Mouse (Mus musculus) limb, embryonic 12.5 days (tissue): ENCODE results near the gene Ppa1. TPM values are rescaled to one million over a fixed set of nuclear protein-coding genes. Genes with fewer than 3 reads are reported as not detected.
A peak's percentile ranks its signal among the peaks of the same experiment; 100 is the strongest.
"Not testable (repeated sequence)": the region's sequence is repeated elsewhere in the genome, so short reads cannot be mapped to it uniquely, and the experiment has no call there.

Experiments used
- ATAC-seq: fragments of 200-750 bp; cut with Nextera tagmentation; 2 replicates; pipeline ENCODE4 v1.8.0; 2017; ENCODE audit warnings: low read depth, moderate TSS enrichment; ENCODE audit not compliant: insufficient number of reproducible peaks, insufficient read depth, low FRiP score, low TSS enrichment
- H3K27ac ChIP-seq: fragments of 300-500 bp; sonication (generic); 2 replicates; pipeline ENCODE4 v1.5.1; 2016; ENCODE audit warnings: mild to moderate bottlenecking, moderate library complexity
- H3K27me3 ChIP-seq: fragments of 300-500 bp; sonication (generic); 2 replicates; pipeline ENCODE4 v1.6.1; 2016; ENCODE audit warnings: mild to moderate bottlenecking, moderate library complexity
- H3K36me3 ChIP-seq: fragments of 300-500 bp; sonication (generic); 2 replicates; pipeline ENCODE4 v1.6.1; 2016; ENCODE audit warnings: mild to moderate bottlenecking, moderate library complexity
- H3K4me1 ChIP-seq: fragments of 300-500 bp; sonication (generic); replicated peaks from 2 replicates; pipeline ENCODE4 v1.6.1; 2016
- H3K4me2 ChIP-seq: fragments of 300-500 bp; sonication (generic); 2 replicates; pipeline ENCODE4 v1.6.1; 2016; ENCODE audit warnings: mild to moderate bottlenecking, moderate library complexity
- H3K4me3 ChIP-seq: fragments of 300-500 bp; sonication (generic); replicated peaks from 2 replicates; pipeline ENCODE4 v1.5.1; 2016; ENCODE audit warnings: mild to moderate bottlenecking
- H3K9ac ChIP-seq: fragments of 300-500 bp; sonication (generic); replicated peaks from 2 replicates; pipeline ENCODE4 v1.6.1; 2016; ENCODE audit warnings: mild to moderate bottlenecking, moderate library complexity
- H3K9me3 ChIP-seq: fragments of 300-500 bp; sonication (generic); 2 replicates; pipeline ENCODE4 v1.6.1; 2016; ENCODE audit warnings: mild to moderate bottlenecking, moderate library complexity
- WGBS: fragments of 180-500 bp; shearing (Covaris S2); methylation state at CpG from one replicate; pipeline ENCODE4 v1.1.7; 2016; 5-methylcytosine and 5-hydroxymethylcytosine counted together
- polyA plus RNA-seq: library from polyadenylated mRNA; unstranded; fragments of >200 nt; fragmentation: Nextera tagmentation; extraction: Ambion mirVana; gene quantifications from 2 replicates; pipeline ENCODE4 v1.2.1, GENCODE M21; 2016

Ppa1 gene
- 234 and 242 TPM in 2 replicates for polyA plus RNA-seq

DNA sequence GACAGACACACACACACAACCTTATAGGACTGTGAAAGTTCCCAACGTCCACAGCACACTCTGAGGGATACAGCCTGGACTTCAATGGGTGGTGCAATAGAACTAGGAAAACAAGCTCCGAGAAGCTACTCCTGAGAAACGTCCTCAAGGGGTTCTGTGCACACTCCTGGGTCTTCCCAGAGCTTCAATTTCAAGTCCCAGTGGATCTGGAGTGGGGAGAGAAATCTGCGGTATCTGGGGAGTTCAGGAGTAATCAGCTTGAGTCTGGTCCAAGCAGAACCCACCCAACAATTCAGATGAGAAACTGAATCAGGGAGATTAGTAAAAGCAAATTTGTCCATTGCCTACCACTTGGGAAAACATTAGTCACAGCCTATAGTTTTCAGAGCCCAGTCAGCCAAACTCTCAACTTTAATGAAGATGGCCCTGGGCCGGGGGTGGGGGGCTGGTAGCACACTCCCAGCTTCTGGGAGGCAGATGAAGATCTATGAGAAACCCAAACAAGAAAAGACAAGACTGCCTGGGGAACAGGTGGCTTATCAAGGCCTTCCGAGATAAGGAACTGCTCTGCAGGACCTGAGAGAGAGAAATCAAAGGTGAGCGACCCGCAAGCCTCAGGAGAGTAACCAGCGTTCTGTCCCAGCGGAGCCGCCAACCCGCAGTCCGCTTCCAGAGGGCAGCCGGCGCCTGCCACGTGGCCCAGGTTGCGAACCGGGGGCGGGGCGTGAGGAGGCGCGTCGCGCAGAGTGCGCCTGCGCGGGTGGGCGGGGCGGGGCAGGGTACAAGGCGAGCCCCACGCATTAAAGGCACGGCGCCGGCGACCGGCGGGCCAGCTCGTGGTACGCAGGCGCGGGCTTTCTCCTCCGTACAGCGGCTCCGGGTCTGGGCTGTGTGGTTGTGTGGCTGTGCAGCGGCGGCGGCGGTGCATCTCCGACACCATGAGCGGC lies at the start of gene Ppa1:
Gene Ppa1, plus strand, starts transcription at position 763 of the 947 bp plus-strand sequence.
- H3K4me1 ChIP-seq = peaks cover 18% of the 10 kb centered on the region
- WGBS = 3% methylated on average over 50 of the region's 50 CpGs
- peak within 1 kb of the TSS; percentile 85 for H3K4me3 ChIP-seq
- H3K9ac ChIP-seq = peak within 1 kb of the TSS; percentile 87
- no peaks in the 10 kb centered on the region for H3K27me3 ChIP-seq
- H3K36me3 ChIP-seq = peaks cover 13% of the 10 kb centered on the region
- peak within 1 kb of the TSS; percentile 91 for H3K4me2 ChIP-seq
- peak within 1 kb of the TSS; percentile 77 for H3K27ac ChIP-seq
- no peaks in the 10 kb centered on the region for H3K9me3 ChIP-seq
- peak; percentile 96 for ATAC-seq

DNA sequence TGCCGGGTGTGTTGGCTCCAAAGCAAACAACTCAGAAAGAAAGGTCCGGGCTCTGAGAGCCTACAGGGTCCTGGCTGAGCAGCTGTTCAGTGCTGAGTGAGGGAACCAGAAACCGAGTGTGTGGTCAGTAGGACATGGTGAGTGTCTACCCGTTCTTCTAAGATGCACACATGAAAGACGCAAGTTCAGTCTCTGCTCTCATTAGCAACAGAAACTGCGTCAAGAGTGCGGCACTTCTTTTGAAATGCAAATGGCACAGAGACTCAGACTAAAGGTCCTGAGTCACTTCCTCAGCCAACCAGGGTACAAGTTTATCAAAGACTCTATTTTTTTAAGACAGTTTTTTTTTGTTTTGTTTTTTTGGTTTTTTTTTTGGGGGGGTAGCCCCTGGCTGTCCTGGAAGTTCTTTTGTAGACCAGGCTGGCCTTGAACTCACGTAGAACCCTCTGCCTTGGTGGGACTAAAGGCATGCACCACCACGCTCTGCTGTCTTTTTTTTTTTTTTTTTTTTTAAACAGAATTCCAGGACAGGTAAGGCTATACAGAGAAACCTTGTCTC lies 48.7 kb upstream of the Ppa1 start:
- H3K4me3 ChIP-seq = no peak overlapping the region
- no peak overlapping the region for H3K27ac ChIP-seq
- H3K27me3 ChIP-seq = peaks cover 58% of the 10 kb centered on the region
- no peak overlapping the region for H3K9ac ChIP-seq
- no peaks in the 10 kb centered on the region for H3K9me3 ChIP-seq
- no peak overlapping the region for H3K4me2 ChIP-seq
- no peak for ATAC-seq
- 72% methylated on average over 9 of the region's 9 CpGs for WGBS
- H3K4me1 ChIP-seq = peaks cover 7% of the 10 kb centered on the region
- H3K36me3 ChIP-seq = no peaks in the 10 kb centered on the region

- Histone ChIP-seq H3K27me3 (peaks cover 36% of the 10 kb centered on the region), H3K4me2 (peak overlapping the region; percentile 32), H3K9me3 (no peaks in the 10 kb centered on the region), H3K36me3 (no peaks in the 10 kb centered on the region), H3K4me1 (peaks cover under 1% of the 10 kb centered on the region; the same call in 1 of the 2 replicates), H3K9ac (no peak overlapping the region), H3K27ac (no peak overlapping the region), H3K4me3 (no peak overlapping the region)
- no peak for ATAC-seq
- 14% methylated on average over 14 of the region's 14 CpGs for WGBS
These were observed 45.9 kb upstream of the Ppa1 start for GRCm38 (mm10) chr10:61602283-61603033.

DNA sequence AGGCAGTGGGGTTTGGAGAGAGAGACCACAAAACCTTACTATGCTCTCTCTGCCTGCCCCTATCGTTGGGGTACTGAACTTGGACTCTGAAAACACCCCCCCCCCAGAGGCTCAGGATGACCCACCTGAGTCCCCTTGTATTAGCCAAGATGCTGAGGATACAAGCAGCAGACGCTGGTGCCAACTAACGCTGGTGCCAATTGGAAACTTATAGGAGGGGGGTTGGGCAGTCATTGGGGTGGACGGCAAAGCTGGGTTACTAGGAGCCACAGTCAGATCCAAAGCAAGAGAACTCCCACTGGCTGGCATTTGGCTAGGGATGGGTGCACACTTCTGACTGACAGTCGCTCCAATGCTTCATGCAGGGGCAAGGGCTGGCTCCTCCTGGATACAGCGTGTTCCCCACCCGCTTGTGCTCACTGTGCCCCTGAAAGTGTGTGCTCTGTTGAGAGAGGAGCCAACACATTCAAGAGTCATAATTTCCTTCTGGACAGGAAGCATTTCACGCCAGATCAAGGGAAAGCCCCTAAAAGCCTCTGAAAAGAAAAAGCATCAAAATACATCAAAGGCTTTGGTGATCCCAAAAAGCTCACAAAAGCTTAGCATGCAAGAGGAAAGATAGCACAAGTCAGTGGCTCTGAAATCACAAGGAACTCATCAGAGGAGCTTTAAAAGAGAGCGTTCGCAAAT lies 43.8 kb upstream of the Ppa1 start:
- no peak for ATAC-seq
- peaks cover 25% of the 10 kb centered on the region; the same call in 1 of the 2 replicates for H3K27me3 ChIP-seq
- no peak overlapping the region for H3K4me3 ChIP-seq
- H3K9me3 ChIP-seq = no peaks in the 10 kb centered on the region
- peaks cover 5% of the 10 kb centered on the region; the same call in 1 of the 2 replicates for H3K4me1 ChIP-seq
- H3K4me2 ChIP-seq = no peak overlapping the region
- H3K27ac ChIP-seq = no peak overlapping the region
- no peak overlapping the region for H3K9ac ChIP-seq
- WGBS = 70% methylated on average over 10 of the region's 10 CpGs
- no peaks in the 10 kb centered on the region for H3K36me3 ChIP-seq

- ATAC-seq, H3K36me3 ChIP-seq, H3K27ac ChIP-seq, H3K9me3 ChIP-seq, H3K4me1 ChIP-seq, H3K9ac ChIP-seq, H3K4me3 ChIP-seq, H3K4me2 ChIP-seq: not testable (repeated sequence)
- WGBS = 77% methylated on average over 11 of the region's 11 CpGs
- H3K27me3 ChIP-seq = peaks cover 25% of the 10 kb centered on the region; the same call in 1 of the 2 replicates
These were observed 43.0 kb upstream of the Ppa1 start for GRCm38 (mm10) chr10:61605381-61605780.

GRCm38 (mm10) chr10:61605851-61606250 lies 42.5 kb upstream of the Ppa1 start:
- Histone ChIP-seq H3K4me2 (no peak overlapping the region), H3K4me3 (no peak overlapping the region), H3K4me1 (peaks cover 9% of the 10 kb centered on the region), H3K9me3 (no peaks in the 10 kb centered on the region), H3K27me3 (peaks cover 25% of the 10 kb centered on the region; the same call in 1 of the 2 replicates), H3K27ac (no peak overlapping the region), H3K9ac (no peak overlapping the region), H3K36me3 (no peaks in the 10 kb centered on the region)
- 14% methylated on average over 8 of the region's 8 CpGs for WGBS
- ATAC-seq = no peak

DNA sequence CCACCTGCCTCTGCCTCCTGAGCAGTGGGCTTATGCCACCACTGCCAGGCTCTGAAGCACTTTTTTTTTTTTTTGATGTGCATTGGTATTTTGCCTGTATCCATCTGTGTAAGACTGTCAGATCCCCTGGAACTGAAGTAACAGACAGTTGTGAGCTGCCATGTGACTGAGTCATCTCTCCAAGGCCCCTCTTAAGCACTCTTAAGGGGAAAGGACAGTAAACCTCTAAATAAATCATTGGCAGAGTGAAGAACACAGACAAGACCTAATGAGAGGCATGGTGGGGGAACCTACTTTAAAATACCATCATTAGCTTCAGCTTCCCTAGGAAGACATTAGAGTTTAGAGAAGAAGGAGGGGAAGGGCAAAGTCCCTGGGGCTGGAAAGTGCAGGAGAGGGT lies 40.1 kb upstream of the Ppa1 start:
- no peak overlapping the region for H3K4me3 ChIP-seq
- no peak overlapping the region for H3K4me2 ChIP-seq
- no peak overlapping the region for H3K9ac ChIP-seq
- no peaks in the 10 kb centered on the region for H3K36me3 ChIP-seq
- H3K9me3 ChIP-seq = 0 out of 2 replicates have a peak, but pooled peaks cover 4% of the 10 kb centered on the region
- peaks cover 10% of the 10 kb centered on the region for H3K4me1 ChIP-seq
- ATAC-seq = no peak
- peaks cover 18% of the 10 kb centered on the region; the same call in 1 of the 2 replicates for H3K27me3 ChIP-seq
- no peak overlapping the region for H3K27ac ChIP-seq

GRCm38 (mm10) chr10:61610650-61611235 lies 37.6 kb upstream of the Ppa1 start:
- Histone ChIP-seq H3K36me3 (no peaks in the 10 kb centered on the region), H3K4me1 (peaks cover 10% of the 10 kb centered on the region), H3K27ac (peak overlapping the region; percentile 41; the same call in 1 of the 2 replicates), H3K9ac (no peak overlapping the region), H3K4me3 (no peak overlapping the region), H3K27me3 (no peaks in the 10 kb centered on the region), H3K4me2 (peak overlapping the region; percentile 24), H3K9me3 (0 out of 2 replicates have a peak, but pooled peaks cover 4% of the 10 kb centered on the region)
- ATAC-seq = peak; percentile 58
- WGBS = 41% methylated on average over 8 of the region's 8 CpGs

- Histone ChIP-seq H3K4me2 (no peak overlapping the region), H3K36me3 (no peaks in the 10 kb centered on the region), H3K4me3 (no peak overlapping the region), H3K9me3 (0 out of 2 replicates have a peak, but pooled peaks cover 7% of the 10 kb centered on the region), H3K27ac (no peak overlapping the region), H3K27me3 (no peaks in the 10 kb centered on the region), H3K4me1 (peaks cover 5% of the 10 kb centered on the region), H3K9ac (no peak overlapping the region)
- 92% methylated on average over 7 of the region's 7 CpGs for WGBS
- no peak for ATAC-seq
These were observed 34.0 kb upstream of the Ppa1 start for GRCm38 (mm10) chr10:61614311-61614710.

- WGBS = 89% methylated on average over 2 of the region's 2 CpGs
- Histone ChIP-seq H3K27me3 (peaks cover 9% of the 10 kb centered on the region; the same call in 1 of the 2 replicates), H3K4me1 (no peaks in the 10 kb centered on the region), H3K9ac (no peak overlapping the region), H3K4me2 (no peak overlapping the region), H3K9me3 (peaks cover 6% of the 10 kb centered on the region; the same call in 1 of the 2 replicates), H3K36me3 (no peaks in the 10 kb centered on the region), H3K27ac (no peak overlapping the region), H3K4me3 (no peak overlapping the region)
- no peak for ATAC-seq
These were observed 29.8 kb upstream of the Ppa1 start for GRCm38 (mm10) chr10:61618528-61618927.
